Comparison of ENCODE assay signal across 28 mouse cellular contexts in genomic region chr10:36558736-36559135, GRCm38 (mm10). TPM values are rescaled to one million over a fixed set of nuclear protein-coding genes. Genes with fewer than 3 reads are reported as not detected.
"Had no signal": no experiment of that assay in that cellular context is flagged by ENCODE, and none has a peak within 500 bp of the region (broad histone marks: within the 10 kb centered on the region; RNA-seq: fewer than 3 reads in every experiment).

No protein-coding gene starts in this region.

- H3K4me2 ChIP-seq: embryonic facial prominence, embryonic 12.5 days; embryonic facial prominence, embryonic 13.5 days; embryonic facial prominence, embryonic 15.5 days; forebrain, embryonic 13.5 days; forebrain, embryonic 15.5 days; heart, embryonic 11.5 days had no signal

- H3K27ac ChIP-seq: embryonic facial prominence, embryonic 10.5 days; embryonic facial prominence, embryonic 12.5 days; embryonic facial prominence, embryonic 13.5 days; embryonic facial prominence, embryonic 15.5 days; forebrain, embryonic 13.5 days; forebrain, embryonic 15.5 days; heart, adult 2 months; heart, embryonic 10.5 days had no signal

- H3K4me3 ChIP-seq: embryonic facial prominence, embryonic 10.5 days; embryonic facial prominence, embryonic 12.5 days; embryonic facial prominence, embryonic 13.5 days; embryonic facial prominence, embryonic 15.5 days; erythroblast, embryonic 14.5 days; forebrain, embryonic 13.5 days; forebrain, embryonic 15.5 days; gastrocnemius, adult 2 months; heart, adult 2 months; heart, embryonic 10.5 days had no signal

- H3K9me3 ChIP-seq: embryonic facial prominence, embryonic 10.5 days; embryonic facial prominence, embryonic 12.5 days; embryonic facial prominence, embryonic 13.5 days; embryonic facial prominence, embryonic 15.5 days; forebrain, embryonic 13.5 days; forebrain, embryonic 15.5 days; heart, embryonic 10.5 days had no signal

- H3K4me1 ChIP-seq: embryonic facial prominence, embryonic 10.5 days; embryonic facial prominence, embryonic 12.5 days; embryonic facial prominence, embryonic 13.5 days; embryonic facial prominence, embryonic 15.5 days had no signal

- H3K9ac ChIP-seq: embryonic facial prominence, embryonic 12.5 days; embryonic facial prominence, embryonic 13.5 days; embryonic facial prominence, embryonic 15.5 days; forebrain, embryonic 13.5 days; forebrain, embryonic 15.5 days; forebrain, postnatal 0 days had no signal

- H3K27me3 ChIP-seq: embryonic facial prominence, embryonic 12.5 days; embryonic facial prominence, embryonic 13.5 days; embryonic facial prominence, embryonic 15.5 days; forebrain, embryonic 13.5 days; forebrain, embryonic 15.5 days had no signal

- DNase-seq: cerebellum, adult 9-11 months; cerebellum, postnatal 10 days; cerebellum, postnatal 14 days; cerebellum, postnatal 25 days; cerebellum, postnatal 36 days; embryo, embryonic 11 days; forebrain, postnatal 0 days; gastrocnemius, adult 2 months; gastrocnemius, postnatal 10 days; gastrocnemius, postnatal 14 days; gastrocnemius, postnatal 25 days; gastrocnemius, postnatal 36 days; heart, adult 11 months; heart, adult 18-20 months; heart, adult 2 months had no signal

- H3K36me3 ChIP-seq: embryonic facial prominence, embryonic 10.5 days; embryonic facial prominence, embryonic 12.5 days; embryonic facial prominence, embryonic 13.5 days; embryonic facial prominence, embryonic 15.5 days; forebrain, embryonic 15.5 days; heart, embryonic 10.5 days had no signal

- ATAC-seq: forebrain, embryonic 13.5 days; forebrain, embryonic 14.5 days; forebrain, embryonic 15.5 days; forebrain, embryonic 16.5 days; forebrain, postnatal 0 days had no signal

RNA-seq across cellular contexts. Expression of gene Hs3st5, which starts 52.1 kb away (rescaled TPM):
- total RNA-seq: common myeloid progenitor, adult 5-6 weeks; granulocyte monocyte progenitor cell, adult 5-6 weeks had no signal
